Mouse (Mus musculus) midbrain, embryonic 14.5 days (tissue): Measurements from ENCODE around the gene Lgr6. TPM values are rescaled to one million over a fixed set of nuclear protein-coding genes. Genes with fewer than 3 reads are reported as not detected.
"Not testable (repeated sequence)": the region's sequence is repeated elsewhere in the genome, so short reads cannot be mapped to it uniquely, and the experiment has no call there.

Experiments
- ATAC-seq: fragments of 200-750 bp; cut with Nextera tagmentation; 2 replicates; pipeline ENCODE4 v1.8.0; 2017; ENCODE audit warnings: moderate number of reproducible peaks, moderate library complexity; ENCODE audit not compliant: low FRiP score, low TSS enrichment
- DNase-seq: peaks from one replicate; pipeline ENCODE4 v3.0.0-alpha.2; 2015
- H3K27ac ChIP-seq: fragments of 300-500 bp; sonication (generic); replicated peaks from 2 replicates; pipeline ENCODE4 v1.5.1; 2014; ENCODE audit warnings: mild to moderate bottlenecking, low read depth, low read length, moderate library complexity
- H3K27me3 ChIP-seq: fragments of 300-500 bp; sonication (generic); 2 replicates; pipeline ENCODE4 v1.6.1; 2014; ENCODE audit warnings: low read length, control low read depth, mixed read lengths; ENCODE audit not compliant: control insufficient read depth, insufficient read depth
- H3K36me3 ChIP-seq: fragments of 300-500 bp; sonication (generic); 2 replicates; pipeline ENCODE4 v1.6.1; 2014; ENCODE audit warnings: low read length, control low read depth; ENCODE audit not compliant: control insufficient read depth, insufficient read depth
- H3K4me1 ChIP-seq: fragments of 300-500 bp; sonication (generic); 2 replicates; pipeline ENCODE4 v1.6.1; 2014; ENCODE audit warnings: mild to moderate bottlenecking, antibody characterized with exemption, low read length, control low read depth; ENCODE audit not compliant: control insufficient read depth, insufficient read depth
- H3K4me2 ChIP-seq: fragments of 300-500 bp; sonication (generic); 2 replicates; pipeline ENCODE4 v1.6.1; 2014; ENCODE audit warnings: mild to moderate bottlenecking, low read length, moderate library complexity
- H3K4me3 ChIP-seq: fragments of 300-500 bp; sonication (generic); replicated peaks from 2 replicates; pipeline ENCODE4 v1.5.1; 2014; ENCODE audit warnings: low read depth, low read length
- H3K9ac ChIP-seq: fragments of 300-500 bp; sonication (generic); replicated peaks from 2 replicates; pipeline ENCODE4 v1.6.1; 2014; ENCODE audit warnings: mild to moderate bottlenecking, low read length, moderate library complexity
- H3K9me3 ChIP-seq: fragments of 300-500 bp; sonication (generic); 2 replicates; pipeline ENCODE4 v1.6.1; 2016; ENCODE audit warnings: low read length, control low read depth, mixed read lengths; ENCODE audit not compliant: control insufficient read depth
- WGBS: fragments of 180-500 bp; shearing (Covaris S2); extraction: QIAGEN DNeasy Blood & Tissue Kit; methylation state at CpG from one replicate; pipeline ENCODE4 v1.1.7; 2014; 5-methylcytosine and 5-hydroxymethylcytosine counted together
- polyA plus RNA-seq: library from polyadenylated mRNA; unstranded; fragments of >200 nt; fragmentation: Nextera tagmentation; extraction: Ambion mirVana; gene quantifications from 2 replicates; pipeline ENCODE4 v1.2.1, GENCODE M21; 2014

Lgr6 gene
- polyA plus RNA-seq, 1 experiment from 2014 or later = 0.87 TPM

DNA sequence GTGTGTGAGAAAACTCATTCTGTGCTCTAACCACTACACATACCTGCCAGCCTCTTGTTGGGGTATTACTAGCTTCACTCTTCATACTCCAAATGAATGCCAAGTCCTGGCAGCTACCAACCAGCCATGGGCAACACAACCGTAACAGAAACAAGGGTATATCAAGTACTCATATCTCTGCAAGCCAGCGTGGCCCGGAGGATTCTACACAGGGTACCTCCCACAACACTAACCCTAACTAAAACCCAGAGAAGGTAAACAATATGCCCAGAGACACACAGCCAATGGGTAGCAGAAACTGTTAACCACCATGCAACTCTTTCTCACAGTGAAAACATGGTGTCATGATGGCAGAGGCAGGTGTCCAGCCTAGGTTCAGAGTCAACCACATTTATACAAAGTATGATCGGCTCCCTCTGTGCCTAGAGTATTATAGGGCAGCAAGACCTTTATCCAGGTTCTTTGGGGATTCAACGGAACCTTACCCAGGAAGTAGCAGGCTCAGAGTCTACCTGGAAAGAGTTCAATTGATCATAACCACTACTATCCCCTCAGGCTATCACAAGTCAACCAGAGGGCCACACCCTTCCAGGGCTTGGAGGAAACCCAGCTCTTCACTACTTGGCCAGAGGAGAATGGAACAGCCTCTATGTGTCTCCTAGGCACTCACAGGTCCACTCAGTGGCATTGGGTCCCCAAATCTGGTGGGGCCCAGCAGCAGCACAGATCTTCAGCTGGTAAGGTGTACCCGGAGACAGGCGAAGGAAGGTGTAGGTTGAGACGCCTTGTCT lies 19.7 kb upstream of the Lgr6 start:
- H3K4me3 ChIP-seq = no peak overlapping the region
- no peaks in the 10 kb centered on the region for H3K9me3 ChIP-seq
- DNase-seq = no peak
- WGBS = 92% methylated on average over 8 of the region's 8 CpGs
- no peaks in the 10 kb centered on the region for H3K27me3 ChIP-seq
- H3K27ac ChIP-seq = no peak overlapping the region
- no peak for ATAC-seq
- H3K9ac ChIP-seq = no peak overlapping the region
- H3K4me2 ChIP-seq = no peak overlapping the region
- H3K4me1 ChIP-seq = no peaks in the 10 kb centered on the region
- no peaks in the 10 kb centered on the region for H3K36me3 ChIP-seq

DNA sequence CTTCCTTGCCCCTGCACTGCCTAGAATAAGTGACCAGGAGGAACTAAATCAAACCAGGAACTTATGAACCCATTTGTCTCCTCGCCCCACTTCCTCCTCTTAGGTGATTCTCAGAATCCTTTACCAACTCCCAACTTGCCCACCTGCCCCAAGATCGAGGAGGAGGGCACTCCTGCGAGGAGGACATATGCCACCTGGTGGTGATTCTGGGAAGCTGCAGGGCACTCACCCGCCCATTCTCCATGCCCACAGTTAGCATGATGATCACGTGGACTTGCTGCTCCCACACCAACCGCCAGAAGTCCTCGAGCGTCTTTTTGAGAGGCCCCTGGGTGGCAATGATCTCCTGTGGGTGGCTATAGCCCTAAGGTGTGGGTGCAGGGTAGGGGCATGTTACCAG lies 7.6 kb upstream of the Lgr6 start:
- Histone ChIP-seq H3K4me2 (no peak overlapping the region), H3K4me3 (no peak overlapping the region), H3K27ac (no peak overlapping the region), H3K9me3 (no peaks in the 10 kb centered on the region), H3K4me1 (no peaks in the 10 kb centered on the region), H3K27me3 (no peaks in the 10 kb centered on the region), H3K36me3 (no peaks in the 10 kb centered on the region), H3K9ac (no peak overlapping the region)
- WGBS = 15% methylated on average over 8 of the region's 8 CpGs
- ATAC-seq (0 out of 2 replicates have a peak, but pooled peaks have one; percentile 12), DNase-seq (peak; percentile 71)

GRCm38 (mm10) chr1:135111271-135111670 lies 6.2 kb upstream of the Lgr6 start:
- not testable (repeated sequence) for H3K9me3 ChIP-seq, H3K4me3 ChIP-seq, H3K9ac ChIP-seq, H3K27me3 ChIP-seq, ATAC-seq, H3K36me3 ChIP-seq, H3K4me1 ChIP-seq, H3K27ac ChIP-seq, DNase-seq, H3K4me2 ChIP-seq
- 67% methylated on average over 4 of the region's 5 CpGs for WGBS

DNA sequence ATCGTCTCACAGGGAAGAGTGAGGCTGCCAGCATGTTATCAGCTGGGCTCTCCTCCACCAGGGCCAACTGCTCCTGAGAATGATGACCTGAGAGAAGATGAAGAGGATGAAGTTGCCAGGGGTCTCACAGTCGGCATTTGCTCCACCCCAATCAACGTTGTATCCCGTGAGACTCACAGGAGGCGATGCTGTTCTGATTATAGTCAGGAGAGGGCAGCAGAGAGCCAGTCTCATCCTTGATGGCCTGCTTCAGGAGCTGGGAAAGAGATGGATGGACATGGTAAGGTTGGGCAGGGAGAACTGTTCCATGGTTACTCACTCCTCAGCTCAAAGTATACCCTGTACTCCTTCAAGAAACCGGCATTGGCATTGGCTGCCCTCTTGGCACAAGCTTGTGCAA lies 5.0 kb upstream of the Lgr6 start:
- H3K4me2 ChIP-seq = no peak overlapping the region
- H3K9ac ChIP-seq = no peak overlapping the region
- no peak overlapping the region for H3K27ac ChIP-seq
- H3K9me3 ChIP-seq = no peaks in the 10 kb centered on the region
- no peak overlapping the region for H3K4me3 ChIP-seq
- no peaks in the 10 kb centered on the region for H3K36me3 ChIP-seq
- 0 out of 2 replicates have a peak, but pooled peaks cover 1% of the 10 kb centered on the region for H3K4me1 ChIP-seq
- ATAC-seq (no peak), DNase-seq (peak; percentile 81)
- WGBS = 16% methylated on average over 6 of the region's 6 CpGs
- peaks cover 13% of the 10 kb centered on the region for H3K27me3 ChIP-seq

- ATAC-seq = no peak
- 0 out of 2 replicates have a peak, but pooled peaks cover 5% of the 10 kb centered on the region for H3K4me1 ChIP-seq
- no peaks in the 10 kb centered on the region for H3K9me3 ChIP-seq
- WGBS = 45% methylated on average over 6 of the region's 6 CpGs
- no peak overlapping the region for H3K4me3 ChIP-seq
- peak; percentile 46 for DNase-seq
- H3K36me3 ChIP-seq = no peaks in the 10 kb centered on the region
- H3K9ac ChIP-seq = no peak overlapping the region
- H3K27me3 ChIP-seq = peaks cover 28% of the 10 kb centered on the region
- no peak overlapping the region for H3K4me2 ChIP-seq
- H3K27ac ChIP-seq = no peak overlapping the region
Measured at GRCm38 (mm10) chr1:135108611-135109010, 3.5 kb upstream of the Lgr6 start.

DNA sequence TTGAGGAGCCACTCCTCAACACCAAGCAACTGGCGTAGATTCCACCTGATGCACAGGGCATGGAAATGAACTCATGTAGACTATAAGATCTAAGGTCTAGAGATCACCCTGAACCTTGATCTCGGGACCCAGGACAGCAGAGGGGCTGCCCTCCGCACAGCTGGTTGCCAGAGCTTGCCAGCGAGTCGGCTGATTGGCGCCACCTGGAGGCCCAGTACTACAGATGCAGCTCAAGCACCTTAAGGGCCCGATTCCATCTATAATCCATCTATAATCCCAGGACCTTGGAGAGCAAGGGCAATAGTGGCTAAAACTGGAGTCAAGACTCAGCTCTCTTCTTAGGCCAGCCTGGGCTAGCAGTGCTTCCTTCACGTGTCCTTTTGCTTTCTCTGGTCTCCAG lies 875 bp upstream of the Lgr6 start:
- DNase-seq (peak; percentile 82), ATAC-seq (no peak)
- WGBS = 3% methylated on average over 8 of the region's 8 CpGs
- Histone ChIP-seq H3K9ac (no peak overlapping the region), H3K4me2 (no peak overlapping the region), H3K27me3 (peaks cover 34% of the 10 kb centered on the region), H3K4me3 (no peak overlapping the region), H3K36me3 (no peaks in the 10 kb centered on the region), H3K27ac (no peak overlapping the region), H3K4me1 (0 out of 2 replicates have a peak, but pooled peaks cover 5% of the 10 kb centered on the region), H3K9me3 (no peaks in the 10 kb centered on the region)

DNA sequence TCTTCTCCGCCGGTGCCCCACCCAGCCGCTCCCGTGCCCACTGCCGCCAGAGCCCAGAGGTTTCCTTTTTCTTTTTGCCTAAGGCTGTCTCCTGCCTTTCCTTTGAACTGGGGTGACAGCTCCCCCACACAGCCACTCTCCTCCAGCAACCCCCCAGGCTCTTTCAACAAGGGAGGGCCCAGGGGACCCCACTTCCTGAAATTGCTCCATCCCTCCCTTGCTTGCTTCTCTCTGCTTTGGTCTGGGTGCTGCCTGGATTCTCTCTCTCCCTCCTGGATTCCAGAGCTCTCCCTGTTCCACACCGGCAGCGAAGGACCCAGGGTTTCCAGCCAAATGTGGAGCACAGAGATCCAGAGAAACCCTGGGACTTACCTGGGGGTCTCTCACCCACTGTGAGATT lies 4.7 kb downstream of the Lgr6 start:
- 54% methylated on average over 7 of the region's 7 CpGs for WGBS
- no peak overlapping the region for H3K27ac ChIP-seq
- H3K4me1 ChIP-seq = 0 out of 2 replicates have a peak, but pooled peaks cover 5% of the 10 kb centered on the region
- H3K36me3 ChIP-seq = no peaks in the 10 kb centered on the region
- no peak overlapping the region for H3K4me3 ChIP-seq
- no peak for DNase-seq
- H3K4me2 ChIP-seq = no peak overlapping the region
- no peaks in the 10 kb centered on the region for H3K9me3 ChIP-seq
- no peak overlapping the region for H3K9ac ChIP-seq
- no peak for ATAC-seq
- peaks cover 25% of the 10 kb centered on the region for H3K27me3 ChIP-seq

DNA sequence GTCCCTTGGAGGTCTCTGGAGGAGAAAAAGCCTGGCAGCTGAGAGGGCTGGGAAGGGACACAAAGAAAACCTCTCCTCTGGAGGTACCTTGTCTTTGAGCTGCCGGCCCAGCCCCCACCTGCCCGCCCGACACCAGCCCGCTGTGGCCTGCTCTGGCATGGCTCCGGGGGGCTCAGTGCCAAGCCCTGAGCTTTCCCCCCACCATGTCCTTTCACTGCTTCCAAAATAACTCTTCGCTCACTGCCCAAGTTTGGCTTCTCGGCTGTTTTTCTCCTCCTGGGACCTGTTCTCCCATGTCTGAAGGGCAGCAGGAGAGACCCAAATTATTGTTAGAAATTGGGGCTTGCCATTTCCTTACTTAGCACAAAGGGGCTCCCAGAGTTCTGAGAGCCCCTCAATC lies 6.6 kb downstream of the Lgr6 start:
- ATAC-seq = no peak
- H3K27me3 ChIP-seq = peaks cover 5% of the 10 kb centered on the region
- WGBS = 84% methylated on average over 7 of the region's 7 CpGs

GRCm38 (mm10) chr1:135097441-135097840 lies 7.6 kb downstream of the Lgr6 start:
- Histone ChIP-seq H3K9me3 (no peaks in the 10 kb centered on the region), H3K4me2 (no peak overlapping the region), H3K9ac (no peak overlapping the region), H3K4me3 (no peak overlapping the region), H3K4me1 (no peaks in the 10 kb centered on the region), H3K27me3 (no peaks in the 10 kb centered on the region), H3K36me3 (no peaks in the 10 kb centered on the region), H3K27ac (no peak overlapping the region)
- WGBS = 93% methylated on average over 6 of the region's 6 CpGs
- no peak for DNase-seq
- no peak for ATAC-seq

More for the DNA sequence above, 6.6 kb downstream of the Lgr6 start:
- DNase-seq = no peak
- Histone ChIP-seq H3K4me1 (no peaks in the 10 kb centered on the region), H3K9ac (no peak overlapping the region), H3K9me3 (no peaks in the 10 kb centered on the region), H3K27ac (no peak overlapping the region), H3K4me2 (no peak overlapping the region), H3K4me3 (no peak overlapping the region), H3K36me3 (no peaks in the 10 kb centered on the region)
